Mouse (Mus musculus) cerebellum, adult 11-12 months (tissue): Measurements from ENCODE around the gene Zfp740.
A peak's percentile ranks its signal among the peaks of the same experiment; 100 is the strongest.

Source experiments
- DNase-seq: peaks from one replicate; pipeline ENCODE4 v3.0.0; 2022

Zfp740 gene

GRCm38 (mm10) chr15:102249251-102249691 is 46.2 kb downstream of the Zfp740 start:
- DNase-seq, result peak; percentile 31

GRCm38 (mm10) chr15:102249967-102250366 is 46.9 kb downstream of the Zfp740 start:
- no peak for DNase-seq

GRCm38 (mm10) chr15:102250521-102250920 is 47.5 kb downstream of the Zfp740 start:
- DNase-seq, result no peak

- peak; percentile 43 for DNase-seq
Observed at GRCm38 (mm10) chr15:102255547-102256255, 52.7 kb downstream of the Zfp740 start.

- peak; percentile 51 for DNase-seq
Observed at GRCm38 (mm10) chr15:102256431-102257201, 53.6 kb downstream of the Zfp740 start.

DNA sequence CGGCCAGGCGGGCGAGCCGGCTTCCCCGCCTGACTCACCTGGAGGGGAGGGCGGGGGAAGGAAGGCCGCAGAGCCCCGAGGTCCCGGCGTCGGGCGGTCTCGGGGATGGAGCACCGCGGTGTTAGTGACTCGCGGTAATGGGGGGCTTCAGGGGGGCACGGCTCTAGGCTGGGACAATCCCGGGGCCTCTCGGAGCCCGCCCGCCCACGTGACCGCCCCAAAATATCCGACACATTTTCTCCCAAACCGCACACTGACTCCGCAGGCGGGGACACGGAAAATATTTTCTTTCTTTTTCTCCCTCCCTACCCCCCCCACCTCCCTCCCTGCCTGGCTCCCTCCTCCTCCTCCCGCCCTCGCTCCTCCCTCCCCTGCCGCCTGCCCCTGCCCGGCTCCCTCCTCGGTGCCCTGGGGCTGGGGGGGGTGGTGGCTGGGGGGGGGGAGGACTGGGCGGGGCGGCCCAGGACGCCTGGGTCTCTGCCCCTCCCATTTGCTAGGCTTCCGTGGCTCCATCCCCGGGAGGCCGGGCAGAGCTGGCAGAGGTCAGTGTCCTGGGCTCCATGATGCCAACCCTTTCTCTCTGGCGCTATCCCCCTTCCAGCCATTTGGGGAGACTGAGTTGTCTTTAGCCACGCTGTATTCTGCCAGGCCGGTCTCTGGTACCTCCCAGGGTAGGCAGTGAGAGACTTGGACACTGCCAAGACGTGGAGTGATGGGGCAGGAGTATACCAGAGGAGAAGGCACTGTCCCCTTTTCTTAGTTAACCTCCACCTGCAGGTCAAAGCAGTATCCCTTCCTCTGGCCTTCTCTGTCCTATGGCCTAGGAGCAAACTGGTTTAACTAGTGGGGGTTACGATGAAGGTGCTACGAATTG is 54.4 kb downstream of the Zfp740 start, which contains the start of gene Rarg:
Rarg (minus strand) TSS at position 316 of the 874 bp plus-strand sequence.
- peak; percentile 81 for DNase-seq

GRCm38 (mm10) chr15:102258076-102258470 is 55.0 kb downstream of the Zfp740 start:
- peak; percentile 70 for DNase-seq

DNA sequence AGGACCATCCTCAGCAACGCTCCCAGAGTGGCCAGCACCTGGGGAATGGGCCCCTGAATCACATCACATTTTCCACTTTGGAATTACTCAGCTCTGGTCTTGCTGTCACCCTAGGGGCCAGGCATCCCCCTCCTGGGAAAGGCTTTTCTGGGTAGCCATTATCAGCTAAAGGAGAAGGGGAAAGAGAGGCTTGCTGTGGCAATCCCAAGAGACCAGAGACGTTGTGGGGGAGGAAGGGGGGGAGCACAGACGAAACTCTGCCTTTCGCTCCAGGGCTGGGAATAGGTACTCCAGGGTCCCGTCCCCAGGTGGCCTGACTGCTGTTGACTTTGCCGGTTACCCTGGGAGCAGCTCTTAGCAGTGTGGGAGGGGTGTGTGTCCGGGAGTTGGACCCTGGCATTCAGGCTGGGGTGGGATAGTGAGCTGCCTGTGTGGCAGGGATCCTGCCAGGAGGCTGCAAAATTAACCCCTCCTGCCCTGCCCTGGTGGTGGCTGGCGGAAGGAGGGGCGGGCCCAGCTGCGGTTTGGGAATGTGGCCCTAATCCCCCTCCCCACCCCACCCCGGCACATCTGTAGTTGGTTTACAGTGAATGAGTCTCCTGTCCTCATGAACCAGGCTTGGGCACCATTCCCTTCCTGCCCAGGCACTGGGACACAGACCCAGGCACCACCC is 55.7 kb downstream of the Zfp740 start:
- DNase-seq, result peak; percentile 57

GRCm38 (mm10) chr15:102262582-102262981 is 59.5 kb downstream of the Zfp740 start:
- DNase-seq, result no peak

DNA sequence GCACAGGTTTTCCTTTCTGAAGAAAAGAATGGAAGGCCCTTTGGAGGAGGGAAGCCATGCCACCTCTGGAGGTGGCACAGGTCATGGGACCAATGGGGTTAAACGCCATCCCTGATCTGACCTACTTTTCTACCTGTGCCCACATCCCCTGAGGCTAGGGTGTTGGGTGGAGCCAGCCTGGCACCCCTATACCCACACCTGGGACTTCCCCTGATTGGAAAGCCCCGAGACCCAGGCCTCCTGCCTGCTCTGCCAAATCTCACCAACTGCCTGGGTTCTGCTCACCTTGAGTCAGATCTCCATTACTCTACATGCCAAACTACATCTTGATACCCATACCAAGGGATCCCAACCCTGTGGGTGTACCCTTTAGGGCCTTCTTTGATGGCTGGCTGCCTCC is 60.0 kb downstream of the Zfp740 start:
- no peak for DNase-seq
